In genomic region chr3:84504291-84504690, GRCm38 (mm10) we compare ENCODE assay signal across 21 mouse cellular contexts. TPM values are rescaled to one million over a fixed set of nuclear protein-coding genes. Genes with fewer than 3 reads are reported as not detected.
DNase-seq lines count a peak whose midpoint lies in the region; ATAC-seq lines count a peak whose summit lies in the region.
"Had no signal": no experiment of that assay in that cellular context is flagged by ENCODE, and none has a peak within 500 bp of the region (broad histone marks: within the 10 kb centered on the region; RNA-seq: fewer than 3 reads in every experiment).

No protein-coding gene starts in this region.

- peak; percentile 99 for ATAC-seq in megakaryocyte, adult 5-6 weeks (ENCODE audit: poor library complexity, severe bottlenecking)
- ATAC-seq: forebrain, embryonic 16.5 days; hindbrain, embryonic 16.5 days; inflammation-experienced regulatory T-cells, adult 6 months had no signal

- H3K9me3 ChIP-seq in heart, embryonic 10.5 days, result no peaks in the 10 kb centered on the region
- no peaks in the 10 kb centered on the region for H3K9me3 ChIP-seq in midbrain, embryonic 10.5 days (replicated peaks)
- H3K9me3 ChIP-seq: embryonic facial prominence, embryonic 13.5 days; forebrain, embryonic 12.5 days; heart, embryonic 13.5 days; hindbrain, embryonic 12.5 days had no signal

- intact Hi-C loops in left cerebral cortex, postnatal 14 days (cut with DNase I), result no loop called here

- no peak overlapping the region for H3K27ac ChIP-seq in heart, embryonic 10.5 days
- no peak overlapping the region for H3K27ac ChIP-seq in midbrain, embryonic 10.5 days (replicated peaks)
- H3K27ac ChIP-seq: embryonic facial prominence, embryonic 13.5 days; forebrain, embryonic 12.5 days; heart, embryonic 13.5 days; hindbrain, embryonic 12.5 days had no signal

- WGBS in heart, embryonic 10.5 days, result 93% methylated on average over 8 of the region's 8 CpGs
- WGBS in midbrain, embryonic 10.5 days, result 91% methylated on average over 8 of the region's 8 CpGs

- peaks cover 12% of the 10 kb centered on the region; the same call in 1 of the 2 replicates for H3K36me3 ChIP-seq in heart, embryonic 10.5 days
- peaks cover 4% of the 10 kb centered on the region; the same call in 1 of the 2 replicates for H3K36me3 ChIP-seq in midbrain, embryonic 10.5 days
- H3K36me3 ChIP-seq: hindbrain, embryonic 12.5 days had no signal

- H3K4me1 ChIP-seq in heart, embryonic 10.5 days, result peaks cover 6% of the 10 kb centered on the region
- peaks cover 23% of the 10 kb centered on the region for H3K4me1 ChIP-seq in midbrain, embryonic 10.5 days

- H3K27me3 ChIP-seq in heart, embryonic 10.5 days (ENCODE audit: insufficient read depth, poor library complexity, severe bottlenecking), result no peaks in the 10 kb centered on the region
- no peaks in the 10 kb centered on the region for H3K27me3 ChIP-seq in midbrain, embryonic 10.5 days (ENCODE audit: low read depth, poor library complexity, severe bottlenecking)
- H3K27me3 ChIP-seq: CH12.LX; embryonic facial prominence, embryonic 13.5 days; forebrain, embryonic 12.5 days; heart, embryonic 13.5 days; hindbrain, embryonic 12.5 days had no signal

- peak; percentile 73 for DNase-seq in heart, adult 11 months
- DNase-seq in heart, embryonic 10.5 days (ENCODE audit: low spot score), result no peak
- peak; percentile 78 for DNase-seq in 416B (ENCODE audit: low read depth)
- peak; percentile 45 for DNase-seq in c-Kit-positive CD71-negative TER-119-negative erythroid progenitor cells, embryonic 14.5 days (ENCODE audit: low read depth)
- no peak for DNase-seq in midbrain, embryonic 10.5 days (ENCODE audit: low spot score)
- no peak for DNase-seq in embryo, embryonic 11 days
- no peak for DNase-seq in left cerebral cortex, postnatal 14 days (ENCODE audit: low spot score in 2 of 2)
- DNase-seq: adrenal gland, adult 8-10 months; cerebellum, adult 8-10 months; cerebellum, postnatal 14 days; gastrocnemius, postnatal 10 days; heart, postnatal 36 days had no signal

- no peak overlapping the region for H3K4me3 ChIP-seq in heart, embryonic 10.5 days
- H3K4me3 ChIP-seq in midbrain, embryonic 10.5 days, result no peak overlapping the region
- H3K4me3 ChIP-seq: embryonic facial prominence, embryonic 13.5 days; forebrain, embryonic 12.5 days; heart, embryonic 13.5 days; hindbrain, embryonic 12.5 days had no signal

RNA-seq across cellular contexts. Expression of gene Fhdc1, which starts 24.1 kb away (rescaled TPM):
- 1.2 and 2.0 TPM in 2 replicates for polyA plus RNA-seq in heart, embryonic 10.5 days (2016; fragmentation: Nextera tagmentation; extraction: Ambion mirVana)
- total RNA-seq in megakaryocyte, adult 5-6 weeks (2015), result 0.09 and 0.32 TPM in 2 replicates
- 0.65 and 0.73 TPM in 2 replicates for total RNA-seq in megakaryocyte, adult 5-6 weeks (2017)
- polyA plus RNA-seq in midbrain, embryonic 10.5 days (2016; fragmentation: Nextera tagmentation; extraction: Ambion mirVana), result 2.0 and 2.1 TPM in 2 replicates
- 1 to 10 TPM; 2.2 to 2.4 TPM for total RNA-seq in left cerebral cortex, postnatal 14 days (2021)

Comparison
In these comparisons a context has a peak if more than half of its experiments do, and no peak if none do; other contexts are left out.
1. DNase-seq: peak in heart, adult 11 months (single experiment), 416B (single experiment) and c-Kit-positive CD71-negative TER-119-negative erythroid progenitor cells, embryonic 14.5 days (single experiment); none in heart, embryonic 10.5 days (single experiment), midbrain, embryonic 10.5 days (single experiment), embryo, embryonic 11 days (single experiment) and left cerebral cortex, postnatal 14 days (0 of 2).